Mouse (Mus musculus) midbrain, embryonic 16.5 days (tissue): ENCODE measurements around the gene Rftn1. TPM values are rescaled to one million over a fixed set of nuclear protein-coding genes. Genes with fewer than 3 reads are reported as not detected.

Experiments used
- ATAC-seq: fragments of 200-750 bp; cut with Nextera tagmentation; 2 replicates; pipeline ENCODE4 v1.8.0; 2017; ENCODE audit warnings: moderate TSS enrichment
- H3K27ac ChIP-seq: fragments of 300-500 bp; sonication (generic); 2 replicates; pipeline ENCODE4 v1.5.1; 2014; ENCODE audit warnings: mild to moderate bottlenecking, low read length, mixed read lengths
- H3K27me3 ChIP-seq: fragments of 300-500 bp; sonication (generic); 2 replicates; pipeline ENCODE4 v1.6.1; 2014; ENCODE audit warnings: low read depth, low read length, mixed read lengths; ENCODE audit not compliant: control insufficient read depth, insufficient read depth
- H3K36me3 ChIP-seq: fragments of 300-500 bp; sonication (generic); 2 replicates; pipeline ENCODE4 v1.6.1; 2014; ENCODE audit warnings: mild to moderate bottlenecking, low read length, moderate library complexity, mixed read lengths; ENCODE audit not compliant: control insufficient read depth, insufficient read depth
- H3K4me1 ChIP-seq: fragments of 300-500 bp; sonication (generic); 2 replicates; pipeline ENCODE4 v1.6.1; 2014; ENCODE audit warnings: mild to moderate bottlenecking, low read length, mixed read lengths; ENCODE audit not compliant: control insufficient read depth, insufficient read depth
- H3K4me2 ChIP-seq: fragments of 300-500 bp; sonication (generic); 2 replicates; pipeline ENCODE4 v1.6.1; 2014; ENCODE audit warnings: mild to moderate bottlenecking, low read length, mixed read lengths
- H3K4me3 ChIP-seq: fragments of 300-500 bp; sonication (generic); 2 replicates; pipeline ENCODE4 v1.5.1; 2014; ENCODE audit warnings: low read depth, mild to moderate bottlenecking, low read length, moderate library complexity, mixed read lengths
- H3K9ac ChIP-seq: fragments of 300-500 bp; sonication (generic); 2 replicates; pipeline ENCODE4 v1.6.1; 2014; ENCODE audit warnings: low read depth, low read length, mixed read lengths
- H3K9me3 ChIP-seq: fragments of 300-500 bp; sonication (generic); replicated peaks from 2 replicates; pipeline ENCODE4 v1.6.1; 2014; ENCODE audit warnings: mild to moderate bottlenecking, low read length, mixed read lengths; ENCODE audit not compliant: control insufficient read depth, poor library complexity, severe bottlenecking
- WGBS: fragments of 180-500 bp; shearing (Covaris S2); extraction: QIAGEN DNeasy Blood & Tissue Kit; methylation state at CpG from one replicate; pipeline ENCODE4 v1.1.7; 2014; 5-methylcytosine and 5-hydroxymethylcytosine counted together
- polyA plus RNA-seq: library from polyadenylated mRNA; unstranded; fragments of >200 nt; fragmentation: Nextera tagmentation; extraction: Ambion mirVana; gene quantifications from 2 replicates; pipeline ENCODE4 v1.2.1, GENCODE M21; 2015

Rftn1 gene
- polyA plus RNA-seq, 1 experiment from 2014 or later: 28.2 TPM

- no peaks in the 10 kb centered on the region for H3K36me3 ChIP-seq
- no peak overlapping the region for H3K27ac ChIP-seq
- H3K9me3 ChIP-seq: no peaks in the 10 kb centered on the region
- no peak for ATAC-seq
- no peak overlapping the region for H3K4me2 ChIP-seq
- no peak overlapping the region for H3K9ac ChIP-seq
- H3K27me3 ChIP-seq: no peaks in the 10 kb centered on the region
- WGBS: 95% methylated on average over 23 of the region's 23 CpGs
- no peaks in the 10 kb centered on the region for H3K4me1 ChIP-seq
- H3K4me3 ChIP-seq: no peak overlapping the region
Measured at GRCm38 (mm10) chr17:50072982-50073965, 117.2 kb downstream of the Rftn1 start.

- Histone ChIP-seq H3K27me3 (no peaks in the 10 kb centered on the region), H3K9me3 (no peaks in the 10 kb centered on the region), H3K4me1 (no peaks in the 10 kb centered on the region), H3K4me3 (no peak overlapping the region), H3K9ac (no peak overlapping the region), H3K4me2 (no peak overlapping the region), H3K36me3 (no peaks in the 10 kb centered on the region), H3K27ac (no peak overlapping the region)
- WGBS: 87% methylated on average over 6 of the region's 6 CpGs
- ATAC-seq: no peak
Measured at GRCm38 (mm10) chr17:50071602-50071988, 118.9 kb downstream of the Rftn1 start.

- Histone ChIP-seq H3K27ac (no peak overlapping the region), H3K9ac (no peak overlapping the region), H3K9me3 (no peaks in the 10 kb centered on the region), H3K36me3 (no peaks in the 10 kb centered on the region), H3K4me2 (no peak overlapping the region), H3K4me1 (no peaks in the 10 kb centered on the region), H3K27me3 (no peaks in the 10 kb centered on the region), H3K4me3 (no peak overlapping the region)
- ATAC-seq: no peak
- 86% methylated on average over 7 of the region's 7 CpGs for WGBS
Measured at GRCm38 (mm10) chr17:50070822-50071601, 119.5 kb downstream of the Rftn1 start.

GRCm38 (mm10) chr17:50069897-50070636 lies 120.4 kb downstream of the Rftn1 start:
- no peaks in the 10 kb centered on the region for H3K9me3 ChIP-seq
- H3K4me2 ChIP-seq: no peak overlapping the region
- H3K27ac ChIP-seq: no peak overlapping the region
- WGBS: 59% methylated on average over 10 of the region's 10 CpGs
- H3K4me1 ChIP-seq: no peaks in the 10 kb centered on the region
- no peaks in the 10 kb centered on the region for H3K27me3 ChIP-seq
- H3K36me3 ChIP-seq: no peaks in the 10 kb centered on the region
- no peak; the same call in 1 of the 2 replicates for ATAC-seq
- no peak overlapping the region for H3K4me3 ChIP-seq
- no peak overlapping the region for H3K9ac ChIP-seq

- Histone ChIP-seq H3K27me3 (no peaks in the 10 kb centered on the region), H3K9ac (no peak overlapping the region), H3K9me3 (no peaks in the 10 kb centered on the region), H3K27ac (no peak overlapping the region), H3K36me3 (no peaks in the 10 kb centered on the region), H3K4me3 (no peak overlapping the region), H3K4me1 (no peaks in the 10 kb centered on the region), H3K4me2 (no peak overlapping the region)
- 83% methylated on average over 5 of the region's 5 CpGs for whole genome bisulfite sequencing
- no peak for ATAC-seq
Measured at GRCm38 (mm10) chr17:50069205-50069604, 121.3 kb downstream of the Rftn1 start.

GRCm38 (mm10) chr17:50068681-50069138 lies 121.8 kb downstream of the Rftn1 start:
- Histone ChIP-seq H3K9ac (no peak overlapping the region), H3K27ac (no peak overlapping the region), H3K4me2 (no peak overlapping the region), H3K4me1 (no peaks in the 10 kb centered on the region), H3K27me3 (no peaks in the 10 kb centered on the region), H3K9me3 (no peaks in the 10 kb centered on the region), H3K36me3 (no peaks in the 10 kb centered on the region), H3K4me3 (no peak overlapping the region)
- no peak; the same call in 1 of the 2 replicates for ATAC-seq
- WGBS: 84% methylated on average over 10 of the region's 10 CpGs

GRCm38 (mm10) chr17:50067774-50068680 lies 122.4 kb downstream of the Rftn1 start:
- no peaks in the 10 kb centered on the region for H3K36me3 ChIP-seq
- no peak overlapping the region for H3K4me2 ChIP-seq
- 89% methylated on average over 5 of the region's 5 CpGs for whole genome bisulfite sequencing
- no peak overlapping the region for H3K27ac ChIP-seq
- no peak overlapping the region for H3K9ac ChIP-seq
- H3K9me3 ChIP-seq: no peaks in the 10 kb centered on the region
- ATAC-seq: no peak
- H3K4me1 ChIP-seq: no peaks in the 10 kb centered on the region
- H3K4me3 ChIP-seq: no peak overlapping the region
- no peaks in the 10 kb centered on the region for H3K27me3 ChIP-seq
